Mouse (Mus musculus): ENCODE results near the gene Polr1d. TPM values are rescaled to one million over a fixed set of nuclear protein-coding genes. Genes with fewer than 3 reads are reported as not detected.

Polr1d gene
- polyA plus RNA-seq, 1 experiment from 2014 or later: 161 TPM

DNA sequence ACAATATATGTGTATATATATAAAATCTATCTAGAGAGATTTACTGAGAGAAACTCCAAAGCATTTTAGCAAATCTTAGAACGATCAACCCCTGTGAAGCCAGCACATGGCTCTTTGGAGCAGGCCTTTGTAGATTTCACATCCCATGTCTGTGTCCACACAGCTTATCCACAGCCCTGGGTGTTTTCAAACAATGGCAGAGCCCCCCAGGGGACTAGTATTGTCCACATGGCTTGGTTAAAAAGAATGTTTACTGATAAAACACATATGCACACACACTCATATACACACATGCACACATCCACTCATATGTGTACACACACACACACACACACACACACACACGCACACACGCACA is 58.2 kb downstream of the Polr1d start:
- H3K4me1 ChIP-seq (replicated peaks; ENCODE audit: insufficient read depth, low read length): peaks cover 7% of the 10 kb centered on the region; the same call in 1 of the 2 replicates
- no peak overlapping the region for H3K4me2 ChIP-seq (ENCODE audit: low read length)
- TF ChIP-seq CTCF (IDR thresholded peaks at IDR 0.05; ENCODE audit: low read depth): no peak
- H3K9ac ChIP-seq (ENCODE audit: low read depth, low read length): no peak overlapping the region
- H3K36me3 ChIP-seq (ENCODE audit: insufficient read depth, low read length): no peaks in the 10 kb centered on the region
- no peak overlapping the region for H3K4me3 ChIP-seq (replicated peaks; ENCODE audit: low read depth, low read length)
- no peak for DNase-seq (ENCODE audit: low spot score)
- ATAC-seq (replicated peaks; ENCODE audit: low FRiP score, low read depth): no peak
- no peaks in the 10 kb centered on the region for H3K27me3 ChIP-seq (ENCODE audit: insufficient read depth, low read length)
- WGBS: 91% methylated on average over 3 of the region's 3 CpGs
- H3K9me3 ChIP-seq (replicated peaks; ENCODE audit: low read length): no peaks in the 10 kb centered on the region
- H3K27ac ChIP-seq: no peak overlapping the region

DNA sequence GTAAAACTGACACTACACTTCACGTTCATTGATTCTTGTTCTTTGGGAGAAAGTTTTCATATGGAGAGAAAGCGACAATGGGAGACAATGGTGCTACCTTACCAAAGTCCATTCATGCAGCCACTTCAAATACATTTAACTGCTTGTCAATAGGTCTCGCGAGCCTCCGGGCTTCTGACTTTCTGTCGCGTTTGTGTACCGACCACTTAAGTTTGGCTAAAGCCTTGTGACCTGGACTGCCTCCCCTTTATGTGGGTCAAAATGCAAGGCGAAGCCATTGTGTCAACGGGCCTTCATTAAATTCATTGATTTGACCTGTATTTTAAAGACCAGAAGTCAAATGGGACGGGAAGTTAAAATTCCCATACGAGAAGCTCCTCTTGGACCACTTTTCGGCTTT is 59.1 kb downstream of the Polr1d start:
- Histone ChIP-seq H3K4me3 (replicated peaks; ENCODE audit: low read depth, low read length) (no peak overlapping the region), H3K9me3 (replicated peaks; ENCODE audit: low read length) (no peaks in the 10 kb centered on the region), H3K27ac (no peak overlapping the region), H3K27me3 (ENCODE audit: insufficient read depth, low read length) (no peaks in the 10 kb centered on the region), H3K9ac (ENCODE audit: low read depth, low read length) (no peak overlapping the region), H3K4me2 (ENCODE audit: low read length) (0 out of 2 replicates have a peak overlapping the region, but pooled peaks have one; percentile 10), H3K4me1 (replicated peaks; ENCODE audit: insufficient read depth, low read length) (peaks cover 7% of the 10 kb centered on the region; the same call in 1 of the 2 replicates), H3K36me3 (ENCODE audit: insufficient read depth, low read length) (no peaks in the 10 kb centered on the region)
- ATAC-seq (replicated peaks; ENCODE audit: low FRiP score, low read depth) (no peak), DNase-seq (ENCODE audit: low spot score) (no peak)
- no peak for TF ChIP-seq CTCF (IDR thresholded peaks at IDR 0.05; ENCODE audit: low read depth)
- 55% methylated on average over 13 of the region's 13 CpGs for WGBS

DNA sequence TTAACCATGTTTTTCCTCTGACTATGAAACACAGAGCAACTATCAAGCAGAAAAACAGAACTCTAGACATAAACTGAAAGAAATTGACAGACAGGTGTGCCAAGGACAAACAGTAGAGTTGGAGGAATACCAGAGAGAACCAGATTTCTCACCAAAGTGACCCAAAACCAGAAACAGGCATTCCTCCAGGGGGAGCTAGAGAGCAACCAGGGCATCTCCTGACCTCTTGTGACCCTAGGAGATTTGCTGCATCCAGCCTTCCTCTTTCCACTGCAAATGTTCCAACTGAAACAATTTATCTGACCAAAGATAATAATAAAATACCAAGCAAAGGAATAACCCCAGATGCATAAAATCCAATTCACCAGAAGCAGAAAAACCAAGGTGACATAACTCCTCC is 70.5 kb downstream of the Polr1d start:
- H3K27ac ChIP-seq: no peak overlapping the region
- no peak for ATAC-seq (replicated peaks; ENCODE audit: low FRiP score, low read depth)
- H3K4me2 ChIP-seq (ENCODE audit: low read length): no peak overlapping the region
- no peaks in the 10 kb centered on the region for H3K36me3 ChIP-seq (ENCODE audit: insufficient read depth, low read length)
- no peak for DNase-seq (ENCODE audit: low spot score)
- TF ChIP-seq CTCF (IDR thresholded peaks at IDR 0.05; ENCODE audit: low read depth): no peak; the same call in 1 of the 2 replicates
- H3K9ac ChIP-seq (ENCODE audit: low read depth, low read length): no peak overlapping the region
- H3K4me1 ChIP-seq (replicated peaks; ENCODE audit: insufficient read depth, low read length): no peaks in the 10 kb centered on the region
- no peaks in the 10 kb centered on the region for H3K9me3 ChIP-seq (replicated peaks; ENCODE audit: low read length)
- H3K27me3 ChIP-seq (ENCODE audit: insufficient read depth, low read length): no peaks in the 10 kb centered on the region
- no peak overlapping the region for H3K4me3 ChIP-seq (replicated peaks; ENCODE audit: low read depth, low read length)

DNA sequence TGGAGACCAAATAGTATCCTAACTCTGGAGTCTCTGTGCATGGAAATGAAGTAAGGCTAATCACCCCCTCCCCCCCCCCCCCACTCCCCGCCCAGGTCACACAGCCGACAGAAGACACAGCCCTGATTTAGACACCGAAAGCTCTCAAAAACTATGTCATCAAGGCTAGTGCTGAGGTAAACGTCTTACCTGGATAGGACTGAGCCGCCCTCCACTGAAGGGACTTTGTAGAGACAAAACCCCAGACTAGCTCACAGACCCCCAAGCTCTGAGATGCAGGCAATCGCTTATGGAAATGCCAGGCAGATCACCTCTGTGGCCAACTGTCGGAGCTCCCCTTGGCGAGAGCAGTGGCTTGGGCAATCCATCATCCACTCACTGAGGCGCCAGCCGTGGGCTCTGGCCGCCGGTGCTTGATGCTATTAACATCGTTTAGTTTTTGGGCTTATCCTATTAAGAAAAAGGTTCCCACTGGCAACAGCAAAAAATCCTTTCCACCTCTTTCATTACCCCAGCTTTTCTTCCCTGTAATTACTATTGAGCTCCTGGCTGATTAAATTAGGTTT is 78.0 kb downstream of the Polr1d start:
- no peaks in the 10 kb centered on the region for H3K9me3 ChIP-seq (replicated peaks; ENCODE audit: low read length)
- WGBS: 13% methylated on average over 13 of the region's 13 CpGs
- H3K4me3 ChIP-seq (replicated peaks; ENCODE audit: low read depth, low read length): no peak overlapping the region
- no peaks in the 10 kb centered on the region for H3K36me3 ChIP-seq (ENCODE audit: insufficient read depth, low read length)
- no peak overlapping the region for H3K9ac ChIP-seq (ENCODE audit: low read depth, low read length)
- ATAC-seq (replicated peaks; ENCODE audit: low FRiP score, low read depth): no peak
- H3K27ac ChIP-seq: no peak overlapping the region
- TF ChIP-seq CTCF (IDR thresholded peaks at IDR 0.05; ENCODE audit: low read depth): no peak
- H3K4me2 ChIP-seq (ENCODE audit: low read length): no peak overlapping the region
- H3K27me3 ChIP-seq (ENCODE audit: insufficient read depth, low read length): no peaks in the 10 kb centered on the region
- H3K4me1 ChIP-seq (replicated peaks; ENCODE audit: insufficient read depth, low read length): no peaks in the 10 kb centered on the region
- DNase-seq (ENCODE audit: low spot score): no peak

DNA sequence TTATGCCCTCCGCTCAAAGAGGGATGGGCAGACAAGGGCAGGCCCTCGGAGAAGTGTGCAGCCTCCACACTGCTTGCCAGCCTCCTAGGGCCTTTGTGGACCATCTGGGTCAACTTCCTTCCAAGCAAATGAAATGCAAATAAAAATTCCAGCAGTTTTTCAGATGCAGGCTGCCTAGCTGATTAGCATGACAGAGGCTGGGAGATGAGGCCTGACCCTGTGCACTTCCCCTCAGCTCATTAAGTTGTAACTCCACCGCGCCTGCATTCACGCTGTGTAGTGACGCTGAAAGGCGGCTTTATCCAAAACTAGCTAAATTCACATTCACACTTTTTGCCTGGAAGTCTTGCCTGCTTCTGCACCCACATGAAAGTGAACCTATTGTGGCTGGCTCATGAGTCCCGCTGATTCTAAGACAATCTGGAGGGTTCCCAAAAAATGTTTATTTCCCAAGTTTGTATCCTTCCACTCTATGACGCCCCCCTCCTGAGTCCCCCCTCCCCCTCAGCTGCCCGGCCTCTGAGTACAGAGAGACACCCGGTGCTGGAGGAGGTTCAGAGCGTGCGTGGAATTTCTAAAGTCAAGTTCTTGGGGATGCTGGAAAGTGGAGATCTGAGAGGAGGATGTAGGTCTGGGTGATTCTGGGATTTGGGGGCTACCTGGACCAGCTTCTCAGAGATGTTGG is 78.7 kb downstream of the Polr1d start:
- no peak for TF ChIP-seq CTCF (IDR thresholded peaks at IDR 0.05; ENCODE audit: low read depth)
- Histone ChIP-seq H3K9me3 (replicated peaks; ENCODE audit: low read length) (no peaks in the 10 kb centered on the region), H3K4me3 (replicated peaks; ENCODE audit: low read depth, low read length) (no peak overlapping the region), H3K4me1 (replicated peaks; ENCODE audit: insufficient read depth, low read length) (no peaks in the 10 kb centered on the region), H3K27ac (no peak overlapping the region), H3K36me3 (ENCODE audit: insufficient read depth, low read length) (no peaks in the 10 kb centered on the region), H3K4me2 (ENCODE audit: low read length) (no peak overlapping the region), H3K9ac (ENCODE audit: low read depth, low read length) (no peak overlapping the region), H3K27me3 (ENCODE audit: insufficient read depth, low read length) (no peaks in the 10 kb centered on the region)
- WGBS: 12% methylated on average over 13 of the region's 13 CpGs
- DNase-seq (ENCODE audit: low spot score) (peak; percentile 28), ATAC-seq (replicated peaks; ENCODE audit: low FRiP score, low read depth) (no peak)

DNA sequence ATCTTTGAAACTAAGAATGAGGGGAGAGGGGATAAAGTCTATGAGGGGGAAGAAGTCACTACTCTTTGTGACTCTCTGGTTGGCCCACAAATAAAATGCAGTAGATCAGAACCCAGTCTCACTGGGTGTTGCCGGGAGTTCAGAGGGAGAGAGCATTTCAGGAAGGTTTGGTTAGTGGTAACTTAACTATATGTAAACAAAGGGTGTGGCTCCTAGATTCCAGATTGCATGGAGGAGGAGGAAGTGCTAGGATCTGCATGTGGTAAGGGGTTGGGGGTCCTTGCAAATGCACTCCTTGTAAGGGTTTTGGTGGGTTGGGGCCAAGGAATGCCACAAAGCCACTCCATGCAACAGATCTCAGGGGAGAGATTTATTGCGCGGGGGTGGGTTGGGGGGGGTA is 79.5 kb downstream of the Polr1d start:
- ATAC-seq (replicated peaks; ENCODE audit: low FRiP score, low read depth) (no peak), DNase-seq (ENCODE audit: low spot score) (no peak)
- H3K4me2 ChIP-seq (ENCODE audit: low read length): no peak overlapping the region
- WGBS: 20% methylated on average over 3 of the region's 3 CpGs
- H3K36me3 ChIP-seq (ENCODE audit: insufficient read depth, low read length): no peaks in the 10 kb centered on the region
- no peaks in the 10 kb centered on the region for H3K27me3 ChIP-seq (ENCODE audit: insufficient read depth, low read length)
- no peak for TF ChIP-seq CTCF (IDR thresholded peaks at IDR 0.05; ENCODE audit: low read depth)
- no peaks in the 10 kb centered on the region for H3K9me3 ChIP-seq (replicated peaks; ENCODE audit: low read length)
- no peak overlapping the region for H3K4me3 ChIP-seq (replicated peaks; ENCODE audit: low read depth, low read length)
- no peak overlapping the region for H3K9ac ChIP-seq (ENCODE audit: low read depth, low read length)
- H3K4me1 ChIP-seq (replicated peaks; ENCODE audit: insufficient read depth, low read length): no peaks in the 10 kb centered on the region
- no peak overlapping the region for H3K27ac ChIP-seq
